Mouse (Mus musculus): ENCODE measurements around the gene Khnyn. TPM values are rescaled to one million over a fixed set of nuclear protein-coding genes. Genes with fewer than 3 reads are reported as not detected.

Gene Khnyn
- polyA plus RNA-seq, 1 experiment = 30.9 TPM

- H3K27me3 ChIP-seq (ENCODE audit: control insufficient read depth, insufficient read depth, low read length, poor library complexity, severe bottlenecking) = no peaks in the 10 kb centered on the region
- no peaks in the 10 kb centered on the region for H3K36me3 ChIP-seq (ENCODE audit: control insufficient read depth, insufficient read depth, low read length, poor library complexity, severe bottlenecking)
- H3K9ac ChIP-seq (ENCODE audit: low read depth, poor library complexity, severe bottlenecking) = no peak overlapping the region
- H3K4me1 ChIP-seq (ENCODE audit: control insufficient read depth, insufficient read depth, low read length) = peaks cover 5% of the 10 kb centered on the region
- no peaks in the 10 kb centered on the region for H3K9me3 ChIP-seq (replicated peaks; ENCODE audit: control insufficient read depth, insufficient read depth, low read length, poor library complexity, severe bottlenecking)
- peak overlapping the region; percentile 86 for H3K27ac ChIP-seq (ENCODE audit: insufficient read depth, low read length)
- peak; percentile 78 for TF ChIP-seq EP300 (IDR thresholded peaks at IDR 0.05; ENCODE audit: insufficient read depth, low read depth, low read length)
- TF ChIP-seq POLR2A (IDR thresholded peaks at IDR 0.05; ENCODE audit: insufficient read depth, low read length) = no peak
- TF ChIP-seq CTCF (IDR thresholded peaks at IDR 0.05; ENCODE audit: low read depth, low read length) = no peak
- H3K4me3 ChIP-seq (ENCODE audit: low read depth, low read length) = no peak overlapping the region
These were observed 33.9 kb upstream of the Khnyn start for GRCm38 (mm10) chr14:55850885-55851284.

GRCm38 (mm10) chr14:55852646-55853551 lies 31.8 kb upstream of the Khnyn start:
- H3K27me3 ChIP-seq (ENCODE audit: control insufficient read depth, insufficient read depth, low read length, poor library complexity, severe bottlenecking) = no peaks in the 10 kb centered on the region
- H3K4me3 ChIP-seq (ENCODE audit: low read depth, low read length) = peak overlapping the region; percentile 67
- peak overlapping the region; percentile 86 for H3K27ac ChIP-seq (ENCODE audit: insufficient read depth, low read length)
- peaks cover 2% of the 10 kb centered on the region for H3K4me1 ChIP-seq (ENCODE audit: control insufficient read depth, insufficient read depth, low read length)
- H3K9me3 ChIP-seq (replicated peaks; ENCODE audit: control insufficient read depth, insufficient read depth, low read length, poor library complexity, severe bottlenecking) = no peaks in the 10 kb centered on the region
- TF ChIP-seq EP300 (IDR thresholded peaks at IDR 0.05; ENCODE audit: insufficient read depth, low read depth, low read length) = peak; percentile 86; the same call in 1 of the 2 replicates
- no peak for TF ChIP-seq CTCF (IDR thresholded peaks at IDR 0.05; ENCODE audit: low read depth, low read length)
- H3K36me3 ChIP-seq (ENCODE audit: control insufficient read depth, insufficient read depth, low read length, poor library complexity, severe bottlenecking) = peaks cover 4% of the 10 kb centered on the region; the same call in 1 of the 2 replicates
- peak overlapping the region; percentile 43 for H3K9ac ChIP-seq (ENCODE audit: low read depth, poor library complexity, severe bottlenecking)

GRCm38 (mm10) chr14:55853621-55854285 lies 31.0 kb upstream of the Khnyn start, which contains the start of gene Nynrin:
Gene Nynrin (plus strand): TSS chr14:55854010.
- TF ChIP-seq CTCF (IDR thresholded peaks at IDR 0.05; ENCODE audit: low read depth, low read length) = no peak
- TF ChIP-seq POLR2A (IDR thresholded peaks at IDR 0.05; ENCODE audit: insufficient read depth, low read length) = no peak
- peak; percentile 11; the same call in 1 of the 2 replicates for TF ChIP-seq EP300 (IDR thresholded peaks at IDR 0.05; ENCODE audit: insufficient read depth, low read depth, low read length)
- peak within 1 kb of the TSS; percentile 67 for H3K4me3 ChIP-seq (ENCODE audit: low read depth, low read length)
- H3K36me3 ChIP-seq (ENCODE audit: control insufficient read depth, insufficient read depth, low read length, poor library complexity, severe bottlenecking) = peaks cover 4% of the 10 kb centered on the region; the same call in 1 of the 2 replicates
- H3K9ac ChIP-seq (ENCODE audit: low read depth, poor library complexity, severe bottlenecking) = peak within 1 kb of the TSS; percentile 43
- peaks cover 2% of the 10 kb centered on the region for H3K4me1 ChIP-seq (ENCODE audit: control insufficient read depth, insufficient read depth, low read length)
- H3K9me3 ChIP-seq (replicated peaks; ENCODE audit: control insufficient read depth, insufficient read depth, low read length, poor library complexity, severe bottlenecking) = no peaks in the 10 kb centered on the region
- peak within 1 kb of the TSS; percentile 86 for H3K27ac ChIP-seq (ENCODE audit: insufficient read depth, low read length)
- no peaks in the 10 kb centered on the region for H3K27me3 ChIP-seq (ENCODE audit: control insufficient read depth, insufficient read depth, low read length, poor library complexity, severe bottlenecking)

- Histone ChIP-seq H3K27me3 (ENCODE audit: control insufficient read depth, insufficient read depth, low read length, poor library complexity, severe bottlenecking) (no peaks in the 10 kb centered on the region), H3K4me1 (ENCODE audit: control insufficient read depth, insufficient read depth, low read length) (peaks cover 4% of the 10 kb centered on the region), H3K9ac (ENCODE audit: low read depth, poor library complexity, severe bottlenecking) (peak overlapping the region; percentile 43), H3K9me3 (replicated peaks; ENCODE audit: control insufficient read depth, insufficient read depth, low read length, poor library complexity, severe bottlenecking) (no peaks in the 10 kb centered on the region), H3K4me3 (ENCODE audit: low read depth, low read length) (peak overlapping the region; percentile 67), H3K36me3 (ENCODE audit: control insufficient read depth, insufficient read depth, low read length, poor library complexity, severe bottlenecking) (peaks cover 4% of the 10 kb centered on the region; the same call in 1 of the 2 replicates), H3K27ac (ENCODE audit: insufficient read depth, low read length) (peak overlapping the region; percentile 60)
- no peak for TF ChIP-seq EP300 (IDR thresholded peaks at IDR 0.05; ENCODE audit: insufficient read depth, low read depth, low read length)
- TF ChIP-seq CTCF (IDR thresholded peaks at IDR 0.05; ENCODE audit: low read depth, low read length) = no peak
- TF ChIP-seq POLR2A (IDR thresholded peaks at IDR 0.05; ENCODE audit: insufficient read depth, low read length) = no peak
These were observed 30.2 kb upstream of the Khnyn start for GRCm38 (mm10) chr14:55854406-55855100.

GRCm38 (mm10) chr14:55855101-55855561 lies 29.6 kb upstream of the Khnyn start:
- TF ChIP-seq POLR2A (IDR thresholded peaks at IDR 0.05; ENCODE audit: insufficient read depth, low read length) (no peak), EP300 (IDR thresholded peaks at IDR 0.05; ENCODE audit: insufficient read depth, low read depth, low read length) (0 out of 2 replicates have a peak, but pooled peaks have one; percentile 39)
- Histone ChIP-seq H3K4me3 (ENCODE audit: low read depth, low read length) (peak overlapping the region; percentile 67), H3K9me3 (replicated peaks; ENCODE audit: control insufficient read depth, insufficient read depth, low read length, poor library complexity, severe bottlenecking) (no peaks in the 10 kb centered on the region), H3K9ac (ENCODE audit: low read depth, poor library complexity, severe bottlenecking) (peak overlapping the region; percentile 43), H3K4me1 (ENCODE audit: control insufficient read depth, insufficient read depth, low read length) (peaks cover 4% of the 10 kb centered on the region), H3K27me3 (ENCODE audit: control insufficient read depth, insufficient read depth, low read length, poor library complexity, severe bottlenecking) (no peaks in the 10 kb centered on the region), H3K36me3 (ENCODE audit: control insufficient read depth, insufficient read depth, low read length, poor library complexity, severe bottlenecking) (peaks cover 4% of the 10 kb centered on the region; the same call in 1 of the 2 replicates), H3K27ac (ENCODE audit: insufficient read depth, low read length) (peak overlapping the region; percentile 60)

Measured in ES-Bruce4 (cell line).